Comparison of ENCODE assay signal across 8 mouse cellular contexts in genomic region chr15:95906017-95906749, GRCm38 (mm10).
DNase-seq lines count a peak whose midpoint lies in the region; ATAC-seq lines count a peak whose summit lies in the region.

No protein-coding gene starts in this region.

- H3K9ac ChIP-seq in neural tube, embryonic 13.5 days = no peak overlapping the region

- DNase-seq in neural tube, embryonic 10.5 days (ENCODE audit: extremely low spot score, low spot score) = no peak
- peak; percentile 30 to 57 for DNase-seq in gastrocnemius, postnatal 36 days
- peak; percentile 87 for DNase-seq in kidney, postnatal 14 days
- DNase-seq in monocyte, adult 2 months (ENCODE audit: low read depth in 1 of 2, low spot score in 2 of 2) = peak; percentile 12 to 29
- no peak for DNase-seq in midbrain, embryonic 10.5 days (ENCODE audit: low spot score)
- DNase-seq in urinary bladder, postnatal 25 days (ENCODE audit: low spot score) = no peak
- no peak for DNase-seq in left cerebral cortex, adult 11 months (ENCODE audit: low spot score)

- H3K9me3 ChIP-seq in neural tube, embryonic 13.5 days = no peaks in the 10 kb centered on the region
- H3K9me3 ChIP-seq in midbrain, embryonic 10.5 days (replicated peaks) = no peaks in the 10 kb centered on the region

- no peak overlapping the region for H3K4me2 ChIP-seq in neural tube, embryonic 13.5 days

- intact Hi-C loops in gastrocnemius, postnatal 36 days (cut with DNase I) = loop anchor here (5.0 kb wide), 1 partner anchor 114 kb away; the partner anchor contains the start of gene Ano6

- 54% methylated on average over 7 of the region's 7 CpGs for WGBS in neural tube, embryonic 13.5 days
- 89% methylated on average over 7 of the region's 7 CpGs for whole genome bisulfite sequencing in midbrain, embryonic 10.5 days

- H3K27me3 ChIP-seq in neural tube, embryonic 13.5 days = no peaks in the 10 kb centered on the region
- no peaks in the 10 kb centered on the region for H3K27me3 ChIP-seq in midbrain, embryonic 10.5 days (ENCODE audit: low read depth, poor library complexity, severe bottlenecking)

- H3K27ac ChIP-seq in neural tube, embryonic 13.5 days (replicated peaks) = no peak overlapping the region
- H3K27ac ChIP-seq in midbrain, embryonic 10.5 days (replicated peaks) = no peak overlapping the region

- no peak overlapping the region for H3K4me3 ChIP-seq in neural tube, embryonic 13.5 days
- H3K4me3 ChIP-seq in midbrain, embryonic 10.5 days = no peak overlapping the region

- peaks cover 33% of the 10 kb centered on the region for H3K4me1 ChIP-seq in neural tube, embryonic 13.5 days (replicated peaks)
- H3K4me1 ChIP-seq in midbrain, embryonic 10.5 days = 0 out of 2 replicates have a peak, but pooled peaks cover 3% of the 10 kb centered on the region

- peak; percentile 67 for ATAC-seq in neural tube, embryonic 13.5 days (ENCODE audit: low read depth)

- no peaks in the 10 kb centered on the region for H3K36me3 ChIP-seq in neural tube, embryonic 13.5 days
- no peaks in the 10 kb centered on the region for H3K36me3 ChIP-seq in midbrain, embryonic 10.5 days

Comparison
In these comparisons a context has a peak if more than half of its experiments do, and no peak if none do; other contexts are left out.
1. DNase-seq: peak in gastrocnemius, postnatal 36 days (2 of 2), kidney, postnatal 14 days (single experiment) and monocyte, adult 2 months (2 of 2); none in neural tube, embryonic 10.5 days (single experiment), midbrain, embryonic 10.5 days (single experiment), urinary bladder, postnatal 25 days (single experiment) and left cerebral cortex, adult 11 months (single experiment).